Mouse (Mus musculus): ENCODE data around the gene Mblac2.

DNA sequence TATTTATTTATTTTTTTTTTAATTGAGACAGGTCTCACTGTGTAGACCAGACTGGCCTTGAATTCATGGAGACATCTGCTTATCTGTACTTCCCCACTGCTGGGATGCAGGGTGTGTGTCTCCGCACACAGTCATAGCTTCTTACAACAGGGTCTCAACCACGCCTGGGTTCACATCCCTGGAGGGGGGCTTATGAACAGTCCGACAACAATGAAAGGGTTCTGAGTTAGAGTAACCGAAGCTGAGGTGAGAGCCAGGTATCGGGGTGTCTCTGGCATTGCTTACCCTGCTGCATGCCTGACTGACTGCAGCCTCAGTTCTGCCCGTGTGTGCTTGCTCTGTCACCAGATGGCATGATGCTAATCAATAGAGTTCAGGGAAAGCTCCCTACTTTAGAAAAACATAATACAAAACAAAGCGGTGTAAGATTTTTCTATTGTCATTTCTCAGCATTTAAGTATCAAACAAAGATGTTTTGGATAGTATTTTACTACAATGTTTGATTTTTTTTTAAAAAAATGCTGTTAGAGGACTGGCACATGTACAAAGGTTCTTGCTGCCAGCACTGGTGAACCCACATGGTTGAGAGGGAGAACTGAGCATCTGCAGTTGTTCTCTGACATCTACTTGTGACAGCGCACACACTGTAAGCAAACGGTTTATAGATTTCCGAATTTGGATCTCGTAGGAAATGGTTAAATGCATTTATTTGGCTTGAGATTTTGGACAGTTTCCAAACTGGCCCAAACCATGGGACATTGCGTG, 47.4 kb upstream of the Mblac2 start:
- TF ChIP-seq CTCF (IDR thresholded peaks at IDR 0.05; ENCODE audit: low read depth, low read length) (no peak), TAL1 (conservative IDR thresholded peaks at IDR 0.05; ENCODE audit: low read depth, low read length) (peak; percentile 37; the same call in 1 of the 2 replicates), GATA1 (IDR thresholded peaks at IDR 0.05; ENCODE audit: borderline replicate concordance, low read length) (no peak), POLR2AphosphoS5 (IDR thresholded peaks at IDR 0.05; ENCODE audit: insufficient replicate concordance, low read depth, low read length) (no peak), GATA2 (IDR thresholded peaks at IDR 0.05; ENCODE audit: borderline replicate concordance, low read depth, low read length) (no peak)
